Mouse (Mus musculus) heart, adult 11 months (tissue): Measurements from ENCODE around the gene Tmem230.

ENCODE experiments used
- DNase-seq: peaks from one replicate; pipeline ENCODE4 v3.0.0; 2022

Gene Tmem230

DNA sequence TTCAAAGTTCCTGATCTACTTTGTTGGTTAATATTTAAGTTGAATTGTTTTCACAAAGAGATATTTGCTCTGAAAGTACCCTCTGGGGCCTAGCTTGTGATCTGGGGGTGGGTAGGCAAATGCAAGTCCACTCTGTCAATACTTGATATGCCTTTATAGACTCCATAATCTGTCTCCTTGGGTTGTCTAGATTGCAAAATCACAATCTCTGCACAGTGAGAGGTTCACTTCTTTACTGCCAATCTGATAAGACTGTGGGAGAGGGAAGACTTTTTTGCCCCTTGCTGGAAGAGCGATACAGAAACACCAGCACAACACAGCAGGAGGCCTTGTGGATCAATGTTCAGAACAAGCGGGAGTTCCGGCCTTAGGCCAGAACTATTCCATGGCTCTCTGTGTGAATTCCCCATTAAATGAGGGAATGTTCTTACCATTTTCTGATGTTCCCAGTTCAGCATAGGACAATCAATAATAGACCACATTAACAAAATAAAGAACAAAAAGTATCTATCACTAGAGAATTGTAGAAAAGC lies 15.1 kb downstream of the Tmem230 start:
- DNase-seq: no peak

DNA sequence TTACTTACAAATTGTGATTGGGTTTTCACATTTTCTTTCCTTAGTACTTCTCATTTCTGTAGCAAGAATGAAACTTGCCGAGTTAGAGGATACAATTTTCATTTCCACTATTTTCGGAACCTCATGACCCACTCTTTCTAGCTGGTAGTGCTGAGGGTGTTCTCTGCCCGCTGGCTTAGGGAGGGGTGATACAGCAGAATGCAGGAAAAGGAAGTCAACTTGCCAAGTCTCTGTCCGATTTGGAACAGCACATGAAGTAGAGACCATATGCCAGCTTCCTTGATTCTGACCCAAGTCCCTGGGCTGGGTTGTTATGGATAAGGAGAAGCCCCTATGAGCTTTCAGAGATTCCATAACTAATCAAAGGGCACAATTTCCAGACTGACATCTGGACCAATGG lies 23.2 kb downstream of the Tmem230 start:
- DNase-seq: peak; percentile 97

DNA sequence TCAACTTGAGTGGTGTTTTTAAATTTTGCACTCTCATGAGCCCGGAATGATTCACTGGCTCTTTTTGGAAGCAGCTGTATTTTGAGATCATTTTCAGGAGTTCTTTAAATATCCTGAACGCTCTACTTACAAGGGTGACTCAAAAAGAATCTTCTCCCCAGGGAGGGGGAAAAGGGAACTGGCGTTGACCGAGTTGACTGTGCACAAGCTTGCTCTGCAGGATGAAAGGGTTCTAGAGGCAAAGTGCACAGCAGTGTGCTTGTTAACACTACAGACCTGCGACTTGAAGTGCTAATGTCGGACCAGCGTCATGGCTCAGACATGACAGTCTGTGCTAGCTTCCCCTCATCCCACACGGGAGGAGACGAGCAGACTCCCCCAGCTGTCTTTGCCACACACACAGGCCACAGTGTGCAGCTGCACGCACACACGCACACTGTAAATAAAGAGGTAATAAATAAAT lies 26.0 kb downstream of the Tmem230 start:
- peak; percentile 91 for DNase-seq

DNA sequence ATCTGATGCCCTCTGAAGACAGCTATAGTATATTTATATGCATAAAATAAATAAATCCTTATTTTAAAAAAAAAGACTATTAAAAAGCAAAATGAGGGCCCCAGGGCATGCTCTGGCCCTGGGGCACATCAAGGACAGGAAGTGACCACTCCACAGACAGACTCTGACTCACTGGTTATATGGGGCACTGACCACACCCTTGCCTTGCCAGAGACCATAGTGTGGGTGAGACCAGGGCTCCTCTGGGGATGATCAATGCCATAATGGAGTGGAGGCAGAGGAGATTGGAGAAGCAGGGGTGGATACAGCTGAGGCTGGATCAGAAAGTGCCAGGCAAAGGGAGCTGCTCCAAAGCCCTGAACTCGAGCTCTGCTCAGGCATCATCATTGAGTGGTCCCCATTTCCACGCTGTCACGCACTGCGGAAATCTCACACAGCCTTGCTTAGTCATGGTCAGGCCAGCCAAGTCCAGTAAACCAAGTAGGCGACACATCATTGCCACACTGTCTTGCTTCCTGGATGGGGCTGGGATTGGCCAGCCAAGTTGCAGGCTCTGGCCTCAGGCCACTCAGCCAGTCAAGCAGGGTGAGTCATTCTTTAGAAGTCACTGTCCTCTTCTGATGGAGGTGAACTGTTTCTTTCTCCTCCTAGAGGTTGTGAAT lies 35.5 kb downstream of the Tmem230 start:
- peak; percentile 94 for DNase-seq

DNA sequence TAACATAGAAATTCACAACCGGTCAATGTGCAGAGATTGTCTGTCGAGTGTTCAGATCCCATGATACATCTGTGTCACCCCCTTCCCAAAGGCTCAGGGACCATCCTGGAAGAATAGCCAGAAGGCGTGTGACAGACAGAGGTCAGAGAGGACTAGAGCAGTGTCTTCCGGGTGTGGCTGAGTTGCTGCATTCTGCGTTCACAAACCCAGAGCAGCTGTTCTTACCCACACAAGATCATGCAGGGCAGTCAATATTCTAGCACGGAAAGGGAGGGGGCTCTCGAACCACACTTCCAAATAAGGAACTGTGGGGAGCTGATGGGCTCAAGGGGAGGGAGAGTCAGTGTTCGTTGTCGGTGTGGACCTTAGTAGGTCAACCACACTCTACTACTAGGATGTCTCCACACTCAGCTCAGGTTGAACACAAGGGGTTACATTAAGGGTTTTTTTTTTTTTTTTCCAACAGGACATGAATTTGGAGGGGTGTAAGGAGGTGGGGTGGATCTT lies 36.7 kb downstream of the Tmem230 start:
- DNase-seq: no peak

DNA sequence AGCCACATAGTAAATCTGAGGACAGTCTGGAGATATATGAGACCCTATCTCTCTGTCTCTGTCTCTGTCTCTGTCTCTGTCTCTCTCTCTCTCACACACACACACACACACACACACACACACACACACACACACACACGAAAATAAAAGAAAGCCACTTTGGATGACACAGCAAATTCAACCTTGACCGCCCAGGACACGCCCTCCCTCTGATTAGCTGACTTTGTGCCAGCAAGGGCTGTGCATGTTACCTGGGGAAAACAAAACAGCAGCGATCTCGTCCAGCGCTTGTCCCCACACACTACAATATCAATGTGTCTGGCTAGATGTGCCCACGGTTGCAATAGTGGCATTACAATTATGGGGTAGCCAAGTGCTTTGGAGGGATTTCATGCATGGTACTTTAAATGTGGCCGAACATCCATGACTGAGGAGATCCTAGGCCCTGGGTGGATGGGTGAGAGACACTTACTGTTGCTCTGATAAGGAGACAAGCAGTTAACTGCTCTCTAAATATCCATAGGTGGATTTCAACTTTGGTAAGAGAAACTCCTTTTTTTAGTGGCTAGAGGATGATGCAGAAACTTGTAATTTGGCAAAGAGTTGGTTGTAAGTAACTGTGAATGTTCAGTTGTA lies 39.2 kb downstream of the Tmem230 start:
- no peak for DNase-seq

DNA sequence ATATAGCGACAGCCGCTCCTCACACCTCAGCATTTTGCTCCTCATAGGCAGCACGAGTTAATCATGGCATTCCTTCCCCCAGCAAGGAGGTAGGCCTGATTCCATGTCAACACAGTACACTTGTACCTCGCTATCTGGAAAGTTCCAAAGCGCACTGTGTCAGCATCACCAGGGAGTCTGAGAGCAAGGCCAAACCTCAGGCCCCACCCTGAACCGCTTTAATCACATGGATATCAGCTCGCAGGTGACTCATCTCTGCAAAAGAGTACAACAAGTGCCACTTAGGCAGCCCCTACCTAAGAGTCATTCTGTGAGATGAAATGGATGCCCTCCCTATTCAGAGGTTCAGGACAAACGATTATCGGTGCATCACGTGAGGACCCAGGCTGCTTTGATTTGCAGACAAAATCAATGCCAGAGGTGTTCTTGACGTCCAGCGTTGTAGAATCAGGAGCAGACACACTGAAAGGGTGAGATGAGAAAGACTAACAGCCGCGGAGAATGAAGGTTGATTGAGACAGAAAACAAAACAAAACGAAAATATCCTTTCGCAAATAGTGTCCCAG lies 41.2 kb downstream of the Tmem230 start:
- no peak for DNase-seq

DNA sequence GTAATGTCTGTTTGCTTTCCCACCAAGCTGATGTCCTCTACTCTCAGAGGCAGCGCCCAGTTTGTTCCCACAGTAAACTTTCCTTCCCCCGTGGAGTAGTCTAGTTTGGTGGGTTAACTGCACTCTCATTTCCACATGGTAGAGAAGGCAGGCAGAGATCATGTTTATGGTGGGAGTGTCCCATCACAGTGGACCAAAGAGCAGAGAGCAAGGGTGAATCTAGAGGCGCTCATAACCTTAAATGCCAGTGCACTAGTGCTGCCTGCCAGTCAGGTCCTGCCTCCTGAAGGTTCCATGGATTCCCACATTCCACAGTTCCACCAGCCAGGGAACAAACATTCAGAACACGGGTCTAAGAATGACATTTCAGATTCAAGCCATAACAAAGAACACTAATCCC lies 42.1 kb downstream of the Tmem230 start:
- no peak for DNase-seq

DNA sequence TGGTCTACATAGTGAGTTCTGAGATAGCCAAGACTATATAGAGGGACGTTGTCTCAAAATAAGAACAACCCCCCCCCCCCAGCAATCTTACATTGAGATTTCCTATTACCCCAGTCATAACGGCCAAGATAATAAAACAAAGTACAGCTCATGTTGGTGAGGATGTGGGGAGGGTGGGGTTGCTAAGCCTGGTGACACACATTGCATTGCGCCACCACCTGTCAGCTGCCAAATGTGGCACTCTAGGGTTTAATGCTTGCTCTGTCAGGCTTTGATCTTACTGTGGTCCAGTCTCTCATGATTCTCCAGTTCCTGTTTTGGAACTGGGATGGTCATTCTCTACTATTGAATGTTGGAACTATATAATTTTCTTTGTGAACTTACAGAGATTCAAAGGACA lies 43.8 kb downstream of the Tmem230 start:
- peak; percentile 91 for DNase-seq

DNA sequence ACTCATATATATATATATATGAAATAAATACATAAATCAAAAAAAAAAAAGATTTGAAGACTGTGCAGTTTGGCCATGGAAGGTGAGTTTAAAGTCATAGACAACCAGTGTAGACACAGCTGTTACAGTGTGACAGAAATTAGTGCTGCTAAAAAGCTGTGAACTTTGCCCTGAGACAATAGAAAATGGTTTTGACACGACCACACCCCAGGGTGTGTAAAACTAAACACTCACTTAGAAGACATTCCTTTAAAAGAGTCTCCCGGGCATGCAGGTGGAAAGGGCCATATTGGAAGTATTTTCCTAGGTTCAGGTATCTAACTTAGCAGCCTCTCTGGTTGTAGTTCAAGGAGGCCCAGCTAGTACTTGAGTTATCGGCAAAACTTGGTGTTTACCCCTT lies 44.4 kb downstream of the Tmem230 start:
- no peak for DNase-seq

DNA sequence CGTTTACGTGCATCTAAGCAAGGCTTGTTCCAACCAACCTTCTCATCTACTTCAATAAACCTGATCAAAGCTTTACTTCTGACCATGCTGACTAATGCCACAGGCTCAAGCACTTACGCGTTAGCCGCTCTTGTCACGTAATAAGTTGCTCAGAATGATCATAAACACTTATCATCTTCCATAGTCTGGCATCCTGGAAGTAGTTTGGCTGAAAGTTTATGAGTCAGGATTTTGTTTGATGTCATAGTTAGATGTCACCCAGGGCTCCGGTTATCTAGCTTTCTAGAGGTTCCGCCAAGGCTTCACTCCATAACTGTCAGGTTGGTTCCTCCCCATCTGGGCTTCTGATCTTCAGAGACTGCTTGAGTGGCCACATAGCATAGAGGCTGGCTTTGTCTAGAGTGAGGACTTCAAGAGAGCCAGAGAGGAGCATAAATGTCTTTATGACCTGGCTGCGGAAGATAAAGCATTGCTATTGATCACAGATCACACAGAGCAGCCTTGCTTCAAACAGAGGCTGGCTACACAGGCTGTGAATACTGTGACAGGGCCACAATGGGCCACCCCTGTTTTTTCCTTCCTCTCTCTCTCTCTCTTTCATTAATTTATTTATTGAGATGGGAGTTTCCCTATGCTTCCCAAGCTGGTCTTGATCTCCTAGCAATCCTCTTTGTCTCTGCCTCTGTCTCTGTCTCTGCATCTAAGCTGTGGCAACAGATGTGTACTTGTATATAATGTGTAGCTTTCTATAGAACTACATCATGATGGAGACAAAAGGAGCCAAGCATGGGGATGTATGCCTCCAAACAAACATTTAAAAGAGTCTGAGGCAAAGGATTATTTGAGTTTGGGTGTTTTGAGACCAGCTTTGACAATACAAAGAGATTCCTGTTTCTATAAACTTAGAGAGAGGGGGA lies 49.3 kb downstream of the Tmem230 start:
- DNase-seq: no peak

DNA sequence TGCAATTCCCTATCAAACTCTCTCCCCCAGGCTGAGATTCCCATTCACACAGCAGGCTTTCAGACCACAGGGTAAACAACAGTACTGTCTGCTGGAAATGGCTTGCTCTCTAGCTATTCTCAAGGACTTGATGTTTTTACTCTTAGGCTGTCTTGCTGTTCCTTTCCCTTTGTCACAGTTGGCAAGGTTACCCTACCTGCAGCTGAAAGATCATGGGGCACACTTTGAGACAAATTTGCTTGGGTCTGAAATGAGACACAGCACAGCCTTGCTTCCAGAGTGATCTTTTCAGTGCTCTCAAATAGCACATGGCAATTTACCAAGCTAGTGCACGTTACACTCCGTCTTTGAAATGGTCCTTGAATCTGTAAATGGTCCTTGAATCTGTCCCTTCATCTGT lies 52.0 kb downstream of the Tmem230 start:
- DNase-seq: peak; percentile 24

DNA sequence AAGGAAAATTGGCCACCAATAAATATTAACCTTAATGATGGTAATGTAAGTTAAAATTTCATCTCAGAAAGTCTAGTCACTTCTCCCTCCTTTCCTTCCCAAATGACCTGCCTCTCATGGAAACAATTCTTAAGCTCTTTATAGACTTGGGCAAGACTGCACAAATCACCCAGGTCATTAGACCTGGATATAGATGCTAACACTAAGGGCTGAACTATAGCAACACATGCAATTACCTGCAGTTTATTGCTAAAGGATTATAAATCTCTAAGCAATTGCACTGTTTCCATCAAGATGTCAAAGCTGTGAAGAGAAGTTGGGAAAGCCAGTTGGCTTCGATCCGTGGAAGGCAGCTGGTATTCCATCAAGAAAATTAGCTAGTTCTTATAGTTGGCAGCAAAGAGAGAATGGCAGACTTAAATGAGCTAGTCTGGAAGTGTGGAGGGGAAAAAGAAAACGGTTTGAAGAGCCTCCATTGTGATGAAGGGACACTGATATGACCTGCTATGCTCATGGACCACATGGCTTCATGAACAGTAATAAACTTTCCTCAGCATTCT lies 56.9 kb downstream of the Tmem230 start:
- peak; percentile 51 for DNase-seq
